Mouse (Mus musculus) forebrain, embryonic 11.5 days (tissue): Measurements from ENCODE around the gene Spats2l. TPM values are rescaled to one million over a fixed set of nuclear protein-coding genes. Genes with fewer than 3 reads are reported as not detected.

Experiments
- ATAC-seq: fragments of 200-750 bp; cut with Nextera tagmentation; replicated peaks from 2 replicates; pipeline ENCODE4 v1.8.0; 2017; ENCODE audit warnings: moderate TSS enrichment; ENCODE audit not compliant: low FRiP score
- DNase-seq: peaks from one replicate; pipeline ENCODE4 v3.0.0-alpha.2; 2017; ENCODE audit warnings: low spot score
- H3K27ac ChIP-seq: fragments of 300-500 bp; sonication (generic); 2 replicates; pipeline ENCODE4 v1.5.1; 2014; ENCODE audit warnings: low read depth, low read length
- H3K27me3 ChIP-seq: fragments of 300-500 bp; sonication (generic); 2 replicates; pipeline ENCODE4 v1.6.1; 2014; ENCODE audit warnings: mild to moderate bottlenecking, low read length, mixed read lengths; ENCODE audit not compliant: control insufficient read depth, insufficient read depth
- H3K36me3 ChIP-seq: fragments of 300-500 bp; sonication (generic); 2 replicates; pipeline ENCODE4 v1.6.1; 2014; ENCODE audit warnings: mild to moderate bottlenecking, low read length, moderate library complexity, mixed read lengths; ENCODE audit not compliant: control insufficient read depth, insufficient read depth
- H3K4me1 ChIP-seq: fragments of 300-500 bp; sonication (generic); replicated peaks from 2 replicates; pipeline ENCODE4 v1.6.1; 2014; ENCODE audit warnings: low read length, mixed read lengths; ENCODE audit not compliant: control insufficient read depth, insufficient read depth
- H3K4me2 ChIP-seq: fragments of 300-500 bp; sonication (generic); 2 replicates; pipeline ENCODE4 v1.6.1; 2014; ENCODE audit warnings: low read depth, mild to moderate bottlenecking, low read length, moderate library complexity, mixed read lengths; ENCODE audit not compliant: severe bottlenecking
- H3K4me3 ChIP-seq: fragments of 300-500 bp; sonication (generic); 2 replicates; pipeline ENCODE4 v1.5.1; 2014; ENCODE audit warnings: low read depth, low read length
- H3K9ac ChIP-seq: fragments of 300-500 bp; sonication (generic); 2 replicates; pipeline ENCODE4 v1.6.1; 2014; ENCODE audit warnings: low read length
- H3K9me3 ChIP-seq: fragments of 300-500 bp; sonication (generic); 2 replicates; pipeline ENCODE4 v1.6.1; 2016; ENCODE audit warnings: low read length, mixed read lengths; ENCODE audit not compliant: control insufficient read depth
- WGBS: fragments of 180-500 bp; shearing (Covaris S2); extraction: QIAGEN DNeasy Blood & Tissue Kit; methylation state at CpG from one replicate; pipeline ENCODE4 v1.1.7; 2014; 5-methylcytosine and 5-hydroxymethylcytosine counted together
- polyA plus RNA-seq: library from polyadenylated mRNA; unstranded; fragments of >200 nt; fragmentation: Nextera tagmentation; extraction: Ambion mirVana; gene quantifications from 2 replicates; pipeline ENCODE4 v1.2.1, GENCODE M21; 2014

Spats2l gene
- polyA plus RNA-seq, 1 experiment from 2014 or later = 37.5 TPM

GRCm38 (mm10) chr1:57800846-57801245, 26.9 kb downstream of the Spats2l start:
- no peaks in the 10 kb centered on the region for H3K4me1 ChIP-seq
- H3K27me3 ChIP-seq = no peaks in the 10 kb centered on the region
- 81% methylated on average over 6 of the region's 6 CpGs for WGBS
- H3K9me3 ChIP-seq = no peaks in the 10 kb centered on the region
- no peak overlapping the region for H3K27ac ChIP-seq
- H3K9ac ChIP-seq = no peak overlapping the region
- DNase-seq (no peak), ATAC-seq (no peak)
- no peaks in the 10 kb centered on the region for H3K36me3 ChIP-seq
- no peak overlapping the region for H3K4me2 ChIP-seq
- no peak overlapping the region for H3K4me3 ChIP-seq

DNA sequence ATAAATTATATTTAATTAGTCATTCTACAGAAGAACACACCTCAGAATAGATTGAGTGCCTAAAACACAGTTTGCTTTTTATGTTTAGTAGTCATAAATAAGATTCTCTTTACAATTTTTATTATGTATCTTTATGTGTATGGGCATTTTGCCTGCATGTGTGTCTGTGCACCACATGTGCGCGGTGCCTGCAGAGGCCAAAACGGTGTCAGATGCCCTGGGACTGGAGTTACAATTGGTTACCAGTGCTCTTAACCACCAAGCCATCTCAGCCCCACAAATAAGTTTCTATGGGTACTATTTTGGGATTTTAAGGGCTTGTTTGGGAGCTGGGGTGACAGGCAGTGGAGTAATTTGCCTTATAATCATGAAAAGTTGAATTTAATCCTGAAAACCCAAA, 32.2 kb downstream of the Spats2l start:
- Histone ChIP-seq H3K36me3 (no peaks in the 10 kb centered on the region), H3K4me2 (no peak overlapping the region), H3K27me3 (no peaks in the 10 kb centered on the region), H3K27ac (no peak overlapping the region), H3K4me3 (no peak overlapping the region), H3K4me1 (no peaks in the 10 kb centered on the region), H3K9ac (no peak overlapping the region), H3K9me3 (no peaks in the 10 kb centered on the region)
- DNase-seq (no peak), ATAC-seq (no peak)
- WGBS = 94% methylated on average over 3 of the region's 3 CpGs

- Histone ChIP-seq H3K27ac (no peak overlapping the region), H3K9ac (no peak overlapping the region), H3K4me2 (no peak overlapping the region), H3K27me3 (no peaks in the 10 kb centered on the region), H3K4me1 (no peaks in the 10 kb centered on the region), H3K36me3 (no peaks in the 10 kb centered on the region), H3K9me3 (no peaks in the 10 kb centered on the region), H3K4me3 (no peak overlapping the region)
- ATAC-seq (peak; percentile 67; the same call in 1 of the 2 replicates), DNase-seq (no peak)
- WGBS = 55% methylated on average over 7 of the region's 7 CpGs
Observed at GRCm38 (mm10) chr1:57807882-57808281, 33.9 kb downstream of the Spats2l start.

GRCm38 (mm10) chr1:57810221-57810620, 36.3 kb downstream of the Spats2l start:
- Histone ChIP-seq H3K4me1 (no peaks in the 10 kb centered on the region), H3K27ac (no peak overlapping the region), H3K36me3 (no peaks in the 10 kb centered on the region), H3K9me3 (no peaks in the 10 kb centered on the region), H3K4me3 (no peak overlapping the region), H3K27me3 (no peaks in the 10 kb centered on the region), H3K9ac (no peak overlapping the region), H3K4me2 (no peak overlapping the region)
- WGBS = 77% methylated on average over 4 of the region's 4 CpGs
- ATAC-seq (no peak), DNase-seq (no peak)

- 71% methylated on average over 2 of the region's 2 CpGs for WGBS
- Histone ChIP-seq H3K4me1 (no peaks in the 10 kb centered on the region), H3K4me2 (no peak overlapping the region), H3K27me3 (no peaks in the 10 kb centered on the region), H3K9me3 (no peaks in the 10 kb centered on the region), H3K9ac (no peak overlapping the region), H3K27ac (no peak overlapping the region), H3K36me3 (no peaks in the 10 kb centered on the region), H3K4me3 (no peak overlapping the region)
- ATAC-seq (no peak), DNase-seq (no peak)
Observed at GRCm38 (mm10) chr1:57817103-57817502, 43.1 kb downstream of the Spats2l start.

DNA sequence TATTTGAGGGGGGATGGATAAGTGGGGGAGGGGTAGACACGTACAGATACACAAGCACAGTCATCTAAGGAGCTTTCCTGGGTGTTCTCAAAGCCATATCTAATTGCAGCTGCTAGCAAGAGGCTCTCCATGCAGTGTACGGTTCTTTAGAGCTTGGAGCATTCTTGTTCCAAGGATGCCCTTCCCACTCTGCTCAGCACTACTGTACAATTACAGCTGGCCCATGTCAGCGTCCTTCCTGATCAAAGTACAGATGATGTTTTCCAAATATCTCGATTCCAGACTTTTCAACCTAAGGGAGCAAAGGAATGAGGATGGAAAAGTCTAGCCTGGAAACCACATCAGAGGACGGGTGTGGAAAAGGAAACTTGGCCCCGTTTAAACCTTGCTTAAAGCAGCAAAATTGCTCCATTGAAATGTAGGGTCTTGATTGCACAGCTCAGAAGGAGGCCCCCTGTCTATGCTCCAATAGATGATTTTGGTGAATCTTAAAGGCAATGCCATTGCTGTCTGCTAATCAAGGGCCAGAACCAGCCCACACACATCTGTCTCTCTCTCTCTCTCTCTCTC, 46.6 kb downstream of the Spats2l start:
- Histone ChIP-seq H3K27me3 (no peaks in the 10 kb centered on the region), H3K4me3 (no peak overlapping the region), H3K27ac (no peak overlapping the region), H3K36me3 (no peaks in the 10 kb centered on the region), H3K4me1 (no peaks in the 10 kb centered on the region; the same call in 1 of the 2 replicates), H3K9ac (no peak overlapping the region), H3K4me2 (no peak overlapping the region), H3K9me3 (no peaks in the 10 kb centered on the region)
- 82% methylated on average over 6 of the region's 6 CpGs for WGBS
- DNase-seq = no peak
- ATAC-seq = no peak

GRCm38 (mm10) chr1:57824966-57825759, 51.2 kb downstream of the Spats2l start:
- no peaks in the 10 kb centered on the region for H3K36me3 ChIP-seq
- H3K27ac ChIP-seq = no peak overlapping the region
- H3K9me3 ChIP-seq = no peaks in the 10 kb centered on the region
- H3K4me3 ChIP-seq = no peak overlapping the region
- H3K4me2 ChIP-seq = no peak overlapping the region
- no peak for ATAC-seq
- 76% methylated on average over 17 of the region's 17 CpGs for WGBS
- no peak for DNase-seq
- H3K27me3 ChIP-seq = no peaks in the 10 kb centered on the region
- no peak overlapping the region for H3K9ac ChIP-seq
- no peaks in the 10 kb centered on the region; the same call in 1 of the 2 replicates for H3K4me1 ChIP-seq

- 83% methylated on average over 9 of the region's 9 CpGs for WGBS
- no peaks in the 10 kb centered on the region for H3K36me3 ChIP-seq
- H3K4me3 ChIP-seq = no peak overlapping the region
- ATAC-seq (no peak), DNase-seq (no peak)
- H3K27ac ChIP-seq = no peak overlapping the region
- no peaks in the 10 kb centered on the region for H3K9me3 ChIP-seq
- no peak overlapping the region for H3K4me2 ChIP-seq
- no peak overlapping the region for H3K9ac ChIP-seq
- H3K27me3 ChIP-seq = no peaks in the 10 kb centered on the region
- H3K4me1 ChIP-seq = no peaks in the 10 kb centered on the region; the same call in 1 of the 2 replicates
Observed at GRCm38 (mm10) chr1:57826245-57826644, 52.3 kb downstream of the Spats2l start.

DNA sequence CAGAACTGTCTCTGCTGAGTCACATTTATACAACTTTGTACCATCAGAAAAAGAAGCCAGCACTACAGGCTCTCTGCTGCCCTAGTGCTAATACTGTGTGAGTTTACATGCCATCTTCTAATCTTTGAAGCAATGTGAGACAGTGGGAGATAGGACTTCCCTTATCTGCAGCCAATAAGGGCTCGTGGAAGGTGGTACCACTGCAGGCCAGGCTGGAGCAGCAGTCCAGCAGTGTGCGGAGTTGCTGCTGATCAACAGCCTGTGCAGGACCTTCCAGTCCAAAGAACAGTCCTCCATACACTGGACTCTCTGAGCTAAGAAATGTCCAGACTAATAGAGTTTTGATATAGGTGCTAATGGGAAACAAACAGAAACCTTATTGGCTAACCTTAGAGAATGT, 59.2 kb downstream of the Spats2l start:
- Histone ChIP-seq H3K4me3 (no peak overlapping the region), H3K9me3 (no peaks in the 10 kb centered on the region), H3K36me3 (no peaks in the 10 kb centered on the region), H3K4me1 (no peaks in the 10 kb centered on the region), H3K27ac (no peak overlapping the region), H3K4me2 (no peak overlapping the region), H3K27me3 (no peaks in the 10 kb centered on the region), H3K9ac (no peak overlapping the region)
- ATAC-seq = no peak
- WGBS = 85% methylated on average over 2 of the region's 2 CpGs
- no peak for DNase-seq
